Mouse (Mus musculus) liver, embryonic 13.5 days (tissue): ENCODE data around the gene Ctnna3. TPM values are rescaled to one million over a fixed set of nuclear protein-coding genes. Genes with fewer than 3 reads are reported as not detected.

ENCODE experiments used
- ATAC-seq: fragments of 200-750 bp; cut with Nextera tagmentation; 2 replicates; pipeline ENCODE4 v1.8.0; 2017; ENCODE audit warnings: low read depth, mild to moderate bottlenecking, moderate number of reproducible peaks, moderate library complexity
- DNase-seq: peaks from one replicate; pipeline ENCODE4 v3.0.0; 2022
- H3K27ac ChIP-seq: fragments of 300-500 bp; sonication (generic); 2 replicates; pipeline ENCODE4 v1.5.1; 2015; ENCODE audit warnings: moderate library complexity, mild to moderate bottlenecking, inconsistent platforms
- H3K27me3 ChIP-seq: fragments of 300-500 bp; sonication (generic); 2 replicates; pipeline ENCODE4 v1.6.1; 2015; ENCODE audit warnings: mild to moderate bottlenecking, inconsistent platforms
- H3K36me3 ChIP-seq: fragments of 300-500 bp; sonication (generic); 2 replicates; pipeline ENCODE4 v1.6.1; 2015; ENCODE audit warnings: mild to moderate bottlenecking, inconsistent platforms
- H3K4me1 ChIP-seq: fragments of 300-500 bp; sonication (generic); replicated peaks from 2 replicates; pipeline ENCODE4 v1.6.1; 2015; ENCODE audit warnings: inconsistent platforms
- H3K4me2 ChIP-seq: fragments of 300-500 bp; sonication (generic); 2 replicates; pipeline ENCODE4 v1.6.1; 2015; ENCODE audit warnings: inconsistent platforms, mild to moderate bottlenecking, moderate library complexity
- H3K4me3 ChIP-seq: fragments of 300-500 bp; sonication (generic); replicated peaks from 2 replicates; pipeline ENCODE4 v1.5.1; 2015; ENCODE audit warnings: mild to moderate bottlenecking, inconsistent platforms
- H3K9ac ChIP-seq: fragments of 300-500 bp; sonication (generic); 2 replicates; pipeline ENCODE4 v1.6.1; 2015; ENCODE audit warnings: mild to moderate bottlenecking, inconsistent platforms
- H3K9me3 ChIP-seq: fragments of 300-500 bp; sonication (generic); replicated peaks from 2 replicates; pipeline ENCODE4 v1.6.1; 2016; ENCODE audit warnings: inconsistent platforms
- WGBS: fragments of 180-500 bp; shearing (Covaris S2); methylation state at CpG from one replicate; pipeline ENCODE4 v1.1.7; 2015; ENCODE audit not compliant: insufficient replicate concordance; 5-methylcytosine and 5-hydroxymethylcytosine counted together
- polyA plus RNA-seq: library from polyadenylated mRNA; unstranded; fragments of >200 nt; fragmentation: Nextera tagmentation; extraction: Ambion mirVana; gene quantifications from 2 replicates; pipeline ENCODE4 v1.2.1, GENCODE M21; 2015

Gene Ctnna3
- polyA plus RNA-seq, 1 experiment from 2014 or later = 0.05 TPM

GRCm38 (mm10) chr10:63951481-63951880 lies 521.6 kb downstream of the Ctnna3 start:
- Histone ChIP-seq H3K9ac (no peak overlapping the region), H3K4me1 (no peaks in the 10 kb centered on the region)

GRCm38 (mm10) chr10:63954308-63954930 lies 524.5 kb downstream of the Ctnna3 start:
- 20% methylated on average over 6 of the region's 7 CpGs for WGBS
- no peak for ATAC-seq
- Histone ChIP-seq H3K4me1 (no peaks in the 10 kb centered on the region), H3K9me3 (no peaks in the 10 kb centered on the region), H3K27me3 (no peaks in the 10 kb centered on the region), H3K4me3 (no peak overlapping the region), H3K27ac (no peak overlapping the region), H3K36me3 (no peaks in the 10 kb centered on the region), H3K4me2 (no peak overlapping the region), H3K9ac (no peak overlapping the region)
- no peak for DNase-seq

More at GRCm38 (mm10) chr10:63951481-63951880, 521.6 kb downstream of the Ctnna3 start:
- Histone ChIP-seq H3K27ac (no peak overlapping the region), H3K36me3 (no peaks in the 10 kb centered on the region), H3K9me3 (no peaks in the 10 kb centered on the region), H3K4me2 (no peak overlapping the region), H3K4me3 (no peak overlapping the region), H3K27me3 (no peaks in the 10 kb centered on the region)
- DNase-seq = no peak
- no peak for ATAC-seq
- 69% methylated on average over 1 of the region's 1 CpGs for WGBS

- no peak for DNase-seq
- no peak overlapping the region for H3K27ac ChIP-seq
- H3K27me3 ChIP-seq = no peaks in the 10 kb centered on the region
- no peak overlapping the region for H3K9ac ChIP-seq
- WGBS = 76% methylated on average over 2 of the region's 2 CpGs
- no peak for ATAC-seq
- no peak overlapping the region for H3K4me3 ChIP-seq
- no peaks in the 10 kb centered on the region for H3K4me1 ChIP-seq
- H3K9me3 ChIP-seq = no peaks in the 10 kb centered on the region
- no peaks in the 10 kb centered on the region for H3K36me3 ChIP-seq
- no peak overlapping the region for H3K4me2 ChIP-seq
Measured at GRCm38 (mm10) chr10:63972300-63972699, 542.4 kb downstream of the Ctnna3 start.

- no peaks in the 10 kb centered on the region for H3K36me3 ChIP-seq
- H3K4me1 ChIP-seq = no peaks in the 10 kb centered on the region
- no peak for ATAC-seq
- no peaks in the 10 kb centered on the region for H3K27me3 ChIP-seq
- no peaks in the 10 kb centered on the region for H3K9me3 ChIP-seq
- no peak overlapping the region for H3K4me3 ChIP-seq
- 55% methylated on average over 11 of the region's 11 CpGs for WGBS
- H3K27ac ChIP-seq = no peak overlapping the region
- DNase-seq = no peak
- H3K9ac ChIP-seq = no peak overlapping the region
- H3K4me2 ChIP-seq = no peak overlapping the region
Measured at GRCm38 (mm10) chr10:63978101-63978500, 548.2 kb downstream of the Ctnna3 start.

- ATAC-seq (no peak), DNase-seq (no peak)
- Histone ChIP-seq H3K9me3 (no peaks in the 10 kb centered on the region), H3K27me3 (no peaks in the 10 kb centered on the region), H3K4me3 (no peak overlapping the region), H3K27ac (no peak overlapping the region), H3K4me1 (no peaks in the 10 kb centered on the region), H3K36me3 (no peaks in the 10 kb centered on the region), H3K4me2 (no peak overlapping the region), H3K9ac (no peak overlapping the region)
- whole genome bisulfite sequencing = 43% methylated on average over 3 of the region's 3 CpGs
Measured at GRCm38 (mm10) chr10:63978535-63978934, 548.6 kb downstream of the Ctnna3 start.

- DNase-seq (no peak), ATAC-seq (no peak)
- Histone ChIP-seq H3K27me3 (no peaks in the 10 kb centered on the region), H3K9ac (no peak overlapping the region), H3K9me3 (no peaks in the 10 kb centered on the region), H3K4me3 (no peak overlapping the region), H3K4me2 (no peak overlapping the region), H3K4me1 (no peaks in the 10 kb centered on the region), H3K36me3 (no peaks in the 10 kb centered on the region), H3K27ac (no peak overlapping the region)
- 50% methylated on average over 5 of the region's 5 CpGs for WGBS
Measured at GRCm38 (mm10) chr10:63978969-63979368, 549.1 kb downstream of the Ctnna3 start.

- no peak overlapping the region for H3K27ac ChIP-seq
- WGBS = 66% methylated on average over 2 of the region's 2 CpGs
- H3K9ac ChIP-seq = no peak overlapping the region
- DNase-seq = no peak
- no peaks in the 10 kb centered on the region for H3K4me1 ChIP-seq
- no peaks in the 10 kb centered on the region for H3K36me3 ChIP-seq
- H3K4me3 ChIP-seq = no peak overlapping the region
- no peak overlapping the region for H3K4me2 ChIP-seq
- no peak for ATAC-seq
- no peaks in the 10 kb centered on the region for H3K9me3 ChIP-seq
- H3K27me3 ChIP-seq = no peaks in the 10 kb centered on the region
Measured at GRCm38 (mm10) chr10:63979410-63979809, 549.5 kb downstream of the Ctnna3 start.

GRCm38 (mm10) chr10:63985576-63985975 lies 555.7 kb downstream of the Ctnna3 start:
- Histone ChIP-seq H3K36me3 (no peaks in the 10 kb centered on the region), H3K27ac (no peak overlapping the region)
- WGBS = 46% methylated on average over 4 of the region's 4 CpGs

GRCm38 (mm10) chr10:63994251-63994650 lies 564.4 kb downstream of the Ctnna3 start:
- no peak for ATAC-seq
- WGBS = 62% methylated on average over 5 of the region's 5 CpGs

More at GRCm38 (mm10) chr10:63985576-63985975, 555.7 kb downstream of the Ctnna3 start:
- Histone ChIP-seq H3K27me3 (no peaks in the 10 kb centered on the region), H3K4me2 (no peak overlapping the region), H3K4me3 (no peak overlapping the region), H3K9ac (no peak overlapping the region), H3K4me1 (no peaks in the 10 kb centered on the region), H3K9me3 (no peaks in the 10 kb centered on the region)
- ATAC-seq = no peak
- DNase-seq = no peak

GRCm38 (mm10) chr10:64001531-64001930 lies 571.6 kb downstream of the Ctnna3 start:
- DNase-seq = no peak
- Histone ChIP-seq H3K4me2 (no peak overlapping the region), H3K9ac (no peak overlapping the region), H3K4me3 (no peak overlapping the region), H3K4me1 (no peaks in the 10 kb centered on the region), H3K27ac (no peak overlapping the region), H3K36me3 (no peaks in the 10 kb centered on the region), H3K27me3 (no peaks in the 10 kb centered on the region), H3K9me3 (no peaks in the 10 kb centered on the region)
- ATAC-seq = no peak
- WGBS = 62% methylated on average over 6 of the region's 6 CpGs

More at GRCm38 (mm10) chr10:63994251-63994650, 564.4 kb downstream of the Ctnna3 start:
- no peak overlapping the region for H3K4me2 ChIP-seq
- H3K4me1 ChIP-seq = no peaks in the 10 kb centered on the region
- no peak overlapping the region for H3K27ac ChIP-seq
- H3K9me3 ChIP-seq = no peaks in the 10 kb centered on the region
- H3K9ac ChIP-seq = no peak overlapping the region
- H3K27me3 ChIP-seq = no peaks in the 10 kb centered on the region
- H3K36me3 ChIP-seq = no peaks in the 10 kb centered on the region
- H3K4me3 ChIP-seq = no peak overlapping the region
- DNase-seq = no peak

- H3K27ac ChIP-seq = no peak overlapping the region
- no peaks in the 10 kb centered on the region for H3K9me3 ChIP-seq
- H3K9ac ChIP-seq = no peak overlapping the region
- H3K36me3 ChIP-seq = no peaks in the 10 kb centered on the region
- no peaks in the 10 kb centered on the region for H3K27me3 ChIP-seq
- H3K4me1 ChIP-seq = no peaks in the 10 kb centered on the region
- H3K4me2 ChIP-seq = no peak overlapping the region
- no peak for ATAC-seq
- H3K4me3 ChIP-seq = no peak overlapping the region
- no peak for DNase-seq
- WGBS = 68% methylated on average over 9 of the region's 9 CpGs
Measured at GRCm38 (mm10) chr10:64001996-64002395, 572.1 kb downstream of the Ctnna3 start.

GRCm38 (mm10) chr10:64020347-64020746 lies 590.4 kb downstream of the Ctnna3 start:
- 70% methylated on average over 1 of the region's 1 CpGs for WGBS
- Histone ChIP-seq H3K27me3 (no peaks in the 10 kb centered on the region), H3K4me3 (no peak overlapping the region), H3K27ac (no peak overlapping the region), H3K4me1 (no peaks in the 10 kb centered on the region), H3K36me3 (no peaks in the 10 kb centered on the region), H3K9me3 (no peaks in the 10 kb centered on the region), H3K9ac (no peak overlapping the region), H3K4me2 (no peak overlapping the region)
- DNase-seq = no peak
- ATAC-seq = no peak
